Mouse (Mus musculus) bone marrow macrophage, adult 2 months (primary cell): ENCODE measurements around the gene Sptssa.

Experiments
- CTCF ChIP-seq: IDR thresholded peaks from 2 replicates; pipeline ENCODE4 v1.5.1; 2012; ENCODE audit warnings: low read depth, mild to moderate bottlenecking, low read length, moderate library complexity
- POLR2A ChIP-seq: IDR thresholded peaks from 2 replicates; pipeline ENCODE4 v1.6.1; 2012; ENCODE audit warnings: mild to moderate bottlenecking, low read depth, low read length, borderline replicate concordance

- TF ChIP-seq POLR2A (no peak), CTCF (no peak)
These were observed 59.7 kb downstream of the Sptssa start for GRCm38 (mm10) chr12:54596715-54597114.
